Mouse (Mus musculus) G1E (cell line): ENCODE results near the gene Fggy. TPM values are rescaled to one million over a fixed set of nuclear protein-coding genes. Genes with fewer than 3 reads are reported as not detected.

Experiments used
- ATAC-seq: 2 replicates; pipeline ENCODE4 v1.8.0; 2016; ENCODE audit warnings: mild to moderate bottlenecking; ENCODE audit not compliant: insufficient number of reproducible peaks, poor library complexity, low FRiP score, severe bottlenecking; ENCODE audit errors: extremely low read depth
- DNase-seq: peaks from one replicate; pipeline ENCODE4 v3.0.0; 2012; ENCODE audit warnings: low spot score
- H3K27me3 ChIP-seq: 2 replicates; pipeline ENCODE4 v1.6.1; 2012; ENCODE audit warnings: mild to moderate bottlenecking, low read length, inconsistent platforms; ENCODE audit not compliant: insufficient read depth
- H3K36me3 ChIP-seq: replicated peaks from 2 replicates; pipeline ENCODE3; 2012; ENCODE audit warnings: mild to moderate bottlenecking, inconsistent platforms
- H3K4me1 ChIP-seq: 2 replicates; pipeline ENCODE4 v1.6.1; 2012; ENCODE audit warnings: low read depth, low read length, inconsistent platforms, mixed read lengths; ENCODE audit not compliant: insufficient read depth
- H3K4me3 ChIP-seq: 2 replicates; pipeline ENCODE4 v1.5.1; 2012; ENCODE audit warnings: low read depth, mild to moderate bottlenecking, inconsistent platforms, low read length, moderate library complexity, mixed read lengths
- H3K9me3 ChIP-seq: replicated peaks from 2 replicates; pipeline ENCODE4 v1.6.1; 2012; ENCODE audit warnings: inconsistent platforms
- CTCF ChIP-seq: IDR thresholded peaks from 2 replicates; pipeline ENCODE4 v1.5.1; 2012; ENCODE audit warnings: low read depth, low read length, inconsistent platforms, mixed read lengths
- GATA1 ChIP-seq: IDR thresholded peaks from 2 replicates; pipeline ENCODE4 v1.6.1; 2012; ENCODE audit warnings: borderline replicate concordance, low read length, inconsistent platforms, mixed read lengths
- GATA2 ChIP-seq: IDR thresholded peaks from 2 replicates; pipeline ENCODE4 v1.6.1; 2012; ENCODE audit warnings: low read depth, low read length, inconsistent platforms, borderline replicate concordance
- POLR2AphosphoS5 ChIP-seq: IDR thresholded peaks from 2 replicates; pipeline ENCODE4 v1.6.1; 2012; ENCODE audit warnings: low read depth, low read length, inconsistent platforms; ENCODE audit not compliant: insufficient replicate concordance
- TAL1 ChIP-seq: conservative IDR thresholded peaks from 2 replicates; pipeline ENCODE4 v1.6.1; 2012; ENCODE audit warnings: low read depth, low read length, inconsistent platforms, mixed read lengths
- polyA plus RNA-seq: library from polyadenylated mRNA; stranded (reverse); fragments of >175 nt; gene quantifications from 2 replicates; pipeline ENCODE4 v1.2.3, GENCODE M21; 2012
- total RNA-seq, 2 experiments: library from RNA; stranded (forward) in 1 of 2; stranded (reverse) in 1 of 2; fragments of 200-1000 nt in 1 of 2; fragments of >200 nt in 1 of 2; fragmentation: Nextera tagmentation in 1 of 2; gene quantifications; 2 replicates each; pipeline ENCODE4 v1.2.3; 2014 to 2017

Gene Fggy
- total and polyA plus RNA-seq, 3 experiments: not detected

DNA sequence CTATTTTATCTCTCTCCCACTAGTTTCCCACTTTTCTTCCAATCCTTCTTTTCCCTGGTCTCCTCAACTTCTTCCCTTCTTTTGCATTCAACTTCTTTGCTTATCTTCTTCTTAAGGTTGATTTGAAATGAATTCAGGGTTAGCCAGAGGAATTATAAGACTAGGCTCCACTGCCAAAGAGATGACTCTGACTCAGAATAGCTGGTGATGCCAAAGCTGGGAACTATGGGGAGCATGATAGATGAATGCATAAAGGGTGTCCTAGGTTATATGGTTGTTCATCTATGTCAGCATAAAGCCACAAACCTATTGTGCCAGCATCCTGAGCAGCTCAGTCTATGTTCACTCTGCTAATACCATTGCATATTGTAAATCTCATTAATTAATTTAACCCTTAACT is 348.8 kb downstream of the Fggy start:
- Histone ChIP-seq H3K9me3 (peaks cover 1% of the 10 kb centered on the region; the same call in 1 of the 2 replicates), H3K4me3 (no peak overlapping the region), H3K36me3 (no peaks in the 10 kb centered on the region), H3K4me1 (no peaks in the 10 kb centered on the region), H3K27me3 (no peaks in the 10 kb centered on the region)
- ATAC-seq (no peak), DNase-seq (no peak)
- no peak for TF ChIP-seq GATA2
- no peak for TF ChIP-seq CTCF
- no peak for TF ChIP-seq POLR2AphosphoS5
- no peak for TF ChIP-seq GATA1
- no peak for TF ChIP-seq TAL1

DNA sequence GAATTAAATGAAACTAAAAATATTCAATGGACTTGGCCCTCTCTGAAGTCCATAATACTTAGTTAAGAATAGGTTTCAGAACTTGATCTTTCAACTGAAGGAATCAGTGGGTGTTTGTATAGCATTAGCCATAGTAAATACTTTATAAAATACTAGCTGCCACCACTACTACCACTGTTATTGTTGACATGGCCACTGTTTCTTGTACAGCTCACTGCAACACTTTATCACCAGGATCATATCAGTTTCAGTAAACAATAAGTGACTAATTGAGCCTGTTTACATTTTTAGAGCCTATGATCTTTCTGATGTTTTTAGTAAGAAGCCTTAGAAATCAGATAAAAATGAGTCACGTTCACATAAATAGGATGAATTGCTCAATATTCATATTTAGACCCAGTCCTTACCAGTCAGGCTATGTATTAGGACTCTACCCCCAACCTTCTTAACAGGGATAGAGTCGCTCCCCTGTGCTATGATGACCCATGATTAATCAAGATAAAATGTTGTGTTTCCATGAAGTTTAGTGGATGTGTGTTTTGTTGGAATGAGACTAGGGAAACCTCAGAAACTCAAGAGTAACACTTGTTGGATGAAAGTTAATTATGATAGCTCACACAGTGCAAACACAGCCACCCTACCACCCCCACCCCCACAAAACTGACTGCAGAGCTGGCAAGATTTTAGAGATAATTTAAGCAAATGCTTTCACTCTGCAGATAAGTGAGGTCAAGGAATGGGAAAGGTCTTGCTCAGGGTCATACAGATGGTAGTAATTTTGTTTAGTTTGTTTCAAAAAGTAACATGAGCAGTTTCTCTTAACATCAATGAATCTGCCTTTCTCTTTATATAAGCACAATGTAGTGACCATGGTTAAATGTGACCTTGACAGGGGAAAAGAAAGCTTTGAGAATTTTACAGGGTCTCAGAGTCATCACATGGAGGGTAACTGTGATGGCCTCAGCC is 352.7 kb downstream of the Fggy start:
- no peaks in the 10 kb centered on the region for H3K4me1 ChIP-seq

DNA sequence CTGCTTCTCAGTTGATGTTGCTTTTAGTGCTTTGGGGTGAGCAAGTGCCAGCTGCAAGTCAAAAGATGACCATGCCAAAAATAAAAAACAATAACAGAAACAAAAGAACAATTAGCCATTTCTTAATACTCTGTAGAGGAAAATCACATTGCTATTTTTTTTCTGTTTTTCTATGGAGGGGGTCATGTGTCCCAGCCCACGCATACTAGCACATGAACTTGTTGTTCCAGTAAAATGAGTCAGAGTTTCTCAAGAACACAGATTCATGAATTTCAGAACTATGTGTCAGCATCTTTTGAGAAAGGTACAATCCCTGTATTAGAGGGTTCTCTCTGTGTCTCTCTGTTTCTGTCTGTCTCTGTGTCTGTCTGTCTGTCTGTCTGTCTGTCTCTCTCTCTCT is 355.7 kb downstream of the Fggy start:
- TF ChIP-seq POLR2AphosphoS5 (no peak), CTCF (no peak), GATA2 (no peak), GATA1 (no peak), TAL1 (no peak)
- no peaks in the 10 kb centered on the region for H3K27me3 ChIP-seq
- H3K4me1 ChIP-seq: no peaks in the 10 kb centered on the region
- ATAC-seq (no peak), DNase-seq (no peak)
- H3K9me3 ChIP-seq: peaks cover 3% of the 10 kb centered on the region; the same call in 1 of the 2 replicates
- H3K36me3 ChIP-seq: no peaks in the 10 kb centered on the region
- no peak overlapping the region for H3K4me3 ChIP-seq

More for the DNA sequence above, 352.7 kb downstream of the Fggy start:
- TF ChIP-seq POLR2AphosphoS5 (no peak), GATA2 (no peak), GATA1 (no peak), TAL1 (no peak), CTCF (no peak)
- Histone ChIP-seq H3K4me3 (no peak overlapping the region), H3K9me3 (no peaks in the 10 kb centered on the region), H3K36me3 (no peaks in the 10 kb centered on the region), H3K27me3 (no peaks in the 10 kb centered on the region)
- no peak for DNase-seq
- ATAC-seq: no peak

- H3K4me3 ChIP-seq: no peak overlapping the region
- peaks cover 3% of the 10 kb centered on the region; the same call in 1 of the 2 replicates for H3K9me3 ChIP-seq
- DNase-seq (no peak), ATAC-seq (no peak)
- no peaks in the 10 kb centered on the region for H3K4me1 ChIP-seq
- no peaks in the 10 kb centered on the region for H3K27me3 ChIP-seq
- H3K36me3 ChIP-seq: no peaks in the 10 kb centered on the region
- TF ChIP-seq GATA1 (no peak), GATA2 (no peak), CTCF (no peak), POLR2AphosphoS5 (no peak), TAL1 (no peak)
Observed at GRCm38 (mm10) chr4:95915628-95916579, 358.6 kb downstream of the Fggy start.

DNA sequence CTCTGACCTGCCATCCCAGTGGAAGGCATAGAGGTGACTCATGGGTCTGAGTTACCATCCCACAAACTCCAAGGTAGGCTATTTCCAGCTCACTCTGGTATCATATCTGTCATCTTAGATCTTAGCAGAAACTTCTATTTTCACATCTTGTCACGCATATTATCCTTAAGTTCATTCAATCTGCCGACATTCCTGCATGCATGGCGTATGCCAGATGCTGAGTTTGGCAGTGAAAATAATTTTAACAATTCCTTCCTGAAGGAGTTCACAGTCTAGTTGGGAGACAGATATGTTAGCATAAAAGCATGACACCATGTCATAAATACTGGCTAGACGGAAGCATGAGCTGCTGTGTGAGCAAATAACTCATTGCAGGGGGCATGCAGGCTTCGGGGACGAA is 360.4 kb downstream of the Fggy start:
- ATAC-seq (no peak), DNase-seq (no peak)
- Histone ChIP-seq H3K4me3 (no peak overlapping the region), H3K9me3 (peaks cover 3% of the 10 kb centered on the region; the same call in 1 of the 2 replicates), H3K36me3 (no peaks in the 10 kb centered on the region), H3K4me1 (no peaks in the 10 kb centered on the region), H3K27me3 (no peaks in the 10 kb centered on the region)
- TF ChIP-seq GATA1 (no peak), CTCF (no peak), POLR2AphosphoS5 (no peak), GATA2 (no peak), TAL1 (no peak)
